Mouse (Mus musculus): Measurements from ENCODE around the gene Allc.

DNA sequence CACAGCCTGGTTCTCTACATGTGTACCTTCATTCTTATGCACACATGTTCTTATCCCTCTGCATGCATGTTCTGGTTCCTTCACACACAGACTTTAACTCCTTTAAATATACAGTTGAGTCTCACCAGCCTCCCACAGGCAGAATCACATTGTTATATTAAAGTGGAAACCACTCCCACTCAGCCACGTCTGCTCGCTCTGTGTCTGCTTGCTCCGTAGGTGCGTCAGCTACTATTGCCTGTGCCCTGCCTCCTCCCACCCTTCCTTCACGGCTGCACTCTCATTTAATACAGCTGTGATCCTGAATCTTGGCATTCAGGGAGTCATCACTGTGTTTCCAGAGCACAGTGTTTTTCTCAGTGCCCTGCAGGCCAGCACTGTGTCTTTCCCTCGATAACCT is 30.1 kb upstream of the Allc start:
- no peak for TF ChIP-seq CTCF (IDR thresholded peaks at IDR 0.05; ENCODE audit: insufficient read depth, low read depth, low read length)
- no peak for TF ChIP-seq POLR2A (IDR thresholded peaks at IDR 0.05; ENCODE audit: insufficient read depth, low read depth, low read length)
